Mouse (Mus musculus) embryonic fibroblast, embryonic 13.5 days (primary cell): Measurements from ENCODE around the gene Nhsl1. TPM values are rescaled to one million over a fixed set of nuclear protein-coding genes. Genes with fewer than 3 reads are reported as not detected.
A peak's percentile ranks its signal among the peaks of the same experiment; 100 is the strongest.

Experiments used
- H3K27ac ChIP-seq: 2 replicates; pipeline ENCODE4 v1.5.1; 2012; ENCODE audit warnings: low read length, control low read depth, inconsistent platforms; ENCODE audit not compliant: insufficient read depth
- H3K4me1 ChIP-seq: 2 replicates; pipeline ENCODE4 v1.6.1; 2011; ENCODE audit warnings: low read length; ENCODE audit not compliant: control insufficient read depth, insufficient read depth
- H3K4me3 ChIP-seq: 2 replicates; pipeline ENCODE4 v1.5.1; 2011; ENCODE audit warnings: mild to moderate bottlenecking, control low read depth, low read length; ENCODE audit not compliant: insufficient read depth
- CTCF ChIP-seq: IDR thresholded peaks from 2 replicates; pipeline ENCODE4 v1.5.1; 2011; ENCODE audit warnings: mild to moderate bottlenecking, control low read depth, low read length, moderate library complexity, borderline replicate concordance; ENCODE audit not compliant: insufficient read depth
- POLR2A ChIP-seq: IDR thresholded peaks from 2 replicates; pipeline ENCODE4 v1.6.1; 2011; ENCODE audit warnings: low read depth, mild to moderate bottlenecking, control low read depth, low read length, moderate library complexity
- polyA plus RNA-seq: library from polyadenylated mRNA; stranded (reverse); fragments of >200 nt; gene quantifications from 2 replicates; pipeline ENCODE4 v1.2.4, GENCODE M21; 2011; ENCODE audit warnings: low read depth; ENCODE audit not compliant: missing spikeins, insufficient read length

The Nhsl1 gene
- polyA plus RNA-seq, 1 experiment = 13.7 TPM

GRCm38 (mm10) chr10:18365432-18365831 lies 46.6 kb downstream of the Nhsl1 start:
- TF ChIP-seq POLR2A (no peak), CTCF (no peak)
- H3K27ac ChIP-seq = no peak overlapping the region
- H3K4me1 ChIP-seq = no peaks in the 10 kb centered on the region
- no peak overlapping the region for H3K4me3 ChIP-seq

GRCm38 (mm10) chr10:18366697-18367096 lies 47.9 kb downstream of the Nhsl1 start:
- no peak overlapping the region for H3K4me3 ChIP-seq
- TF ChIP-seq CTCF (no peak), POLR2A (no peak)
- no peaks in the 10 kb centered on the region for H3K4me1 ChIP-seq
- no peak overlapping the region for H3K27ac ChIP-seq

GRCm38 (mm10) chr10:18368111-18368510 lies 49.3 kb downstream of the Nhsl1 start:
- Histone ChIP-seq H3K4me1 (no peaks in the 10 kb centered on the region), H3K4me3 (no peak overlapping the region), H3K27ac (no peak overlapping the region)
- TF ChIP-seq CTCF (no peak), POLR2A (no peak)

- Histone ChIP-seq H3K4me3 (no peak overlapping the region), H3K27ac (no peak overlapping the region), H3K4me1 (no peaks in the 10 kb centered on the region)
- no peak for TF ChIP-seq CTCF
These were observed 51.9 kb downstream of the Nhsl1 start for GRCm38 (mm10) chr10:18370475-18371286.

GRCm38 (mm10) chr10:18371866-18372265 lies 53.1 kb downstream of the Nhsl1 start:
- TF ChIP-seq POLR2A (no peak), CTCF (no peak)
- Histone ChIP-seq H3K4me3 (no peak overlapping the region), H3K4me1 (no peaks in the 10 kb centered on the region), H3K27ac (no peak overlapping the region)

GRCm38 (mm10) chr10:18375301-18375700 lies 56.5 kb downstream of the Nhsl1 start:
- no peaks in the 10 kb centered on the region for H3K4me1 ChIP-seq
- H3K27ac ChIP-seq = no peak overlapping the region
- no peak overlapping the region for H3K4me3 ChIP-seq
- TF ChIP-seq POLR2A (no peak), CTCF (no peak)

GRCm38 (mm10) chr10:18384766-18385165 lies 66.0 kb downstream of the Nhsl1 start:
- Histone ChIP-seq H3K4me3 (no peak overlapping the region), H3K4me1 (peaks cover 4% of the 10 kb centered on the region; the same call in 1 of the 2 replicates), H3K27ac (no peak overlapping the region)
- TF ChIP-seq CTCF (no peak), POLR2A (no peak)

GRCm38 (mm10) chr10:18386224-18386623 lies 67.4 kb downstream of the Nhsl1 start:
- Histone ChIP-seq H3K4me1 (peaks cover 4% of the 10 kb centered on the region; the same call in 1 of the 2 replicates), H3K4me3 (no peak overlapping the region), H3K27ac (no peak overlapping the region)
- TF ChIP-seq POLR2A (no peak), CTCF (no peak)

GRCm38 (mm10) chr10:18388784-18389575 lies 70.2 kb downstream of the Nhsl1 start:
- Histone ChIP-seq H3K4me1 (peaks cover 4% of the 10 kb centered on the region; the same call in 1 of the 2 replicates), H3K27ac (no peak overlapping the region), H3K4me3 (no peak overlapping the region)
- TF ChIP-seq POLR2A (no peak), CTCF (peak; percentile 45; the same call in 1 of the 2 replicates)

- no peak for TF ChIP-seq POLR2A
- no peak for TF ChIP-seq CTCF
- Histone ChIP-seq H3K4me3 (no peak overlapping the region), H3K27ac (no peak overlapping the region), H3K4me1 (peaks cover 4% of the 10 kb centered on the region; the same call in 1 of the 2 replicates)
These were observed 71.2 kb downstream of the Nhsl1 start for GRCm38 (mm10) chr10:18390004-18390403.
